Mouse (Mus musculus) MEL (cell line): Measurements from ENCODE around the gene Vim.

ENCODE experiments used
- CTCF ChIP-seq, 3 experiments: IDR thresholded peaks in 2 of 3; conservative IDR thresholded peaks in 1 of 3; 2 replicates each; pipeline ENCODE4 v1.5.1; 2011 to 2012; ENCODE audit warnings: low read length in 3 of 3, low read depth in 2 of 3, mild to moderate bottlenecking in 2 of 3, improper control_type of control experiment in 1 of 3, inconsistent platforms in 1 of 3, mixed read lengths in 1 of 3, moderate library complexity in 1 of 3; ENCODE audit not compliant: control insufficient read depth in 1 of 3, insufficient read depth in 1 of 3, poor library complexity in 1 of 3, severe bottlenecking in 1 of 3
- JUND ChIP-seq: IDR thresholded peaks from 2 replicates; pipeline ENCODE4 v1.6.1; 2011; ENCODE audit warnings: low read depth, mild to moderate bottlenecking, improper control_type of control experiment, low read length
- MAZ ChIP-seq: IDR thresholded peaks from 2 replicates; pipeline ENCODE4 v1.6.1; 2012; ENCODE audit warnings: low read depth, mild to moderate bottlenecking, inconsistent platforms, low read length, improper control_type of control experiment
- MYB ChIP-seq: IDR thresholded peaks from 2 replicates; pipeline ENCODE4 v1.6.1; 2011; ENCODE audit warnings: mild to moderate bottlenecking, low read depth, low read length, improper control_type of control experiment
- POLR2A ChIP-seq, 2 experiments: IDR thresholded peaks; 2 replicates each; pipeline ENCODE4 v1.6.1; 2011 to 2012; ENCODE audit warnings: low read length in 2 of 2, mild to moderate bottlenecking in 2 of 2, control low read depth in 1 of 2, improper control_type of control experiment in 1 of 2, low read depth in 1 of 2, moderate library complexity in 1 of 2; ENCODE audit not compliant: control insufficient read depth in 1 of 2, insufficient read depth in 1 of 2, poor library complexity in 1 of 2
- POLR2AphosphoS5 ChIP-seq: IDR thresholded peaks from 2 replicates; pipeline ENCODE4 v1.6.1; 2012; ENCODE audit warnings: low read depth, borderline replicate concordance, mild to moderate bottlenecking, inconsistent platforms, low read length, moderate library complexity, mixed read lengths
- SMC3 ChIP-seq: IDR thresholded peaks from 2 replicates; pipeline ENCODE4 v1.6.1; 2011; ENCODE audit warnings: low read depth, low read length, improper control_type of control experiment
- TBP ChIP-seq: IDR thresholded peaks from 2 replicates; pipeline ENCODE4 v1.8.0; 2011; ENCODE audit warnings: low read depth, low read length, improper control_type of control experiment

- TF ChIP-seq JUND (no peak), CTCF (IDR thresholded peaks at IDR 0.05 in 2 of 3, conservative IDR thresholded peaks at IDR 0.05 in 1 of 3; ENCODE audit: control insufficient read depth in 1 of 3, insufficient read depth in 1 of 3, low read depth in 2 of 3, low read length in 3 of 3, poor library complexity in 1 of 3, severe bottlenecking in 1 of 3) (no peak), SMC3 (no peak), POLR2AphosphoS5 (no peak), MYB (no peak), TBP (peak; percentile 93), MAZ (peak; percentile 83), POLR2A (IDR thresholded peaks at IDR 0.05; ENCODE audit: control insufficient read depth in 1 of 2, insufficient read depth in 1 of 2, low read depth in 1 of 2, low read length in 2 of 2, poor library complexity in 1 of 2) (peak; percentile 56 to 73; a peak in 1 of 4 replicates)
Measured at GRCm38 (mm10) chr2:13574066-13574800, 506 bp downstream of the Vim start.
